Mouse (Mus musculus): Measurements from ENCODE around the gene Frzb.

Frzb gene

GRCm38 (mm10) chr2:80430357-80431053 lies 16.9 kb downstream of the Frzb start:
- DNase-seq (ENCODE audit: low spot score), result no peak

- DNase-seq (ENCODE audit: low spot score), result no peak
Measured at GRCm38 (mm10) chr2:80423116-80423515, 24.3 kb downstream of the Frzb start.

GRCm38 (mm10) chr2:80421990-80422389 lies 25.4 kb downstream of the Frzb start:
- DNase-seq (ENCODE audit: low spot score), result no peak

DNA sequence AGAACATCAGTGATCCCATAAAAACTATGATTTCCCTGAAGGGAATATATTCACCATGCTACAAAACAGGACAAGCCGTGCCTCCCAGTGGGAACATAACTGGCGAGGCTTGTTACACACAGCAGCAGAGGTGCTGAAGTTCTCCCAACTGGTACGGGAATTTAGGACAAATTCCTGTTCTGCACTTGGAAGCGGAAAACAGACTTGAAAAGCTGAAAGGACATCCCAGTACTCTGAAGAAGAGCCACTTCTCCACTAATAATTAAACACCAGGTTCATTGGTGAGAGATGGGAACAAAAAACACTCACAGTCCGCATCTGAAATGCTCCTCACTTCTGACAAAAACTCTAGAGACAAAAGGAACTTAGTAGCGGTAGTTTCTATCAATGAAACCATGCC lies 31.1 kb downstream of the Frzb start:
- no peak for DNase-seq (ENCODE audit: low spot score)

- no peak for DNase-seq (ENCODE audit: low spot score)
Measured at GRCm38 (mm10) chr2:80414387-80414786, 33.0 kb downstream of the Frzb start.

GRCm38 (mm10) chr2:80413124-80413523 lies 34.3 kb downstream of the Frzb start:
- DNase-seq (ENCODE audit: low spot score), result no peak

DNA sequence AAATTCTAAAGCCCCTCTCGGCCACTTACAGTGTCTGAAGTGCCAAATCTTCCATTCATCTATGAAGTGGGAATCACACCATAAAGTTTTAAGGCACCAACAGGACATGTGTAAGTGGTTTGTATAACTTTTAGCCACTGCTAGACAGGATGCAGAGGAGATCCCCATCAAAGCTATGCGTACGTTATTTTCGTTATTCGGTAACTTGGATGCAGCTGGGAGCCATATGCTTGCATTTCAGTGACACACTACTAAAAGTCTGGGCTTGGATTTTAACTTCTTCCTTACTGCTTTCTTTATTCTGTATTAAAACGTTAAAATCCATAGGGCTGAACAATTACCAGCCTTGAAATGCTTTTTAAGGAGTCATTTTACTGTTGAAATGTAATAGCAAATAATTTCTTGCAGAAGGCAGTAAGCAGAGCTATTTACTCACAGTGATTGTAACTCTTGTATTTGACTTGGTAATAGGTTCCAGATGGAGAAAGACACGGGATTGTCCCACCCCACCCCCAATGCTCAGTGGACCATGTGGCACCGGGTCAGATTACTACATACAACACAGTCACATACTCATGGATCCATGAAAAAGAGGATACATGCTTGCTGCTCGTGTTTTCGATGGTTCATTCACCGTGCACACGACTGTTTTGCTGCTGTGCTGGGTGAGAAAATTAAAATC lies 37.4 kb downstream of the Frzb start:
- no peak for DNase-seq (ENCODE audit: low spot score)

- DNase-seq (ENCODE audit: low spot score), result no peak
Measured at GRCm38 (mm10) chr2:80404770-80405169, 42.7 kb downstream of the Frzb start.

DNA sequence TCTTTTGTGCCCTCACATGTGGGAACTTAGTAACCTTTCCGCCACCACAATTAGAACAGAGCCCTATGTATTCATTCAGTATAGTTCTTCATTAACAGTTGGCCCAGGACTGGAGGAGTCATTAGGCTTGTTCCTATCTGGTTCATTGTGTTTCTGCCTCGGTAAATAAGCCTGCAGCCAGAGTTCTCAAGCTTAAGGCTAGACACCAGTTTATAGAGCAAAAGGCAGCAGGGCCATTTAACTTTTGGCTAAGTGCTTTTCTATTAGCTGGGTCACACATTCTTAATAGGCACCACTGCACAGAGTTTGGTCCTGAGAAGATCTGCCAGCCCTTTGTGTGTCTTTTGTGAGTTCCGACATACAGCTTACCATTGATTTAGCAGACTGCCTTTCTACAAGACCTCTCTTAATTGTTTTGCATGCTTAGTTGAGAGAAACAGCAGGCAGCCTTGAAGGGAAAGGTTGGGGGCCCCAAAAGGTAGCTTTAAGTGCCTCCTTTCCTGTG lies 48.8 kb downstream of the Frzb start:
- no peak for DNase-seq (ENCODE audit: low spot score)

GRCm38 (mm10) chr2:80396864-80397263 lies 50.6 kb downstream of the Frzb start:
- DNase-seq (ENCODE audit: low spot score), result no peak

DNA sequence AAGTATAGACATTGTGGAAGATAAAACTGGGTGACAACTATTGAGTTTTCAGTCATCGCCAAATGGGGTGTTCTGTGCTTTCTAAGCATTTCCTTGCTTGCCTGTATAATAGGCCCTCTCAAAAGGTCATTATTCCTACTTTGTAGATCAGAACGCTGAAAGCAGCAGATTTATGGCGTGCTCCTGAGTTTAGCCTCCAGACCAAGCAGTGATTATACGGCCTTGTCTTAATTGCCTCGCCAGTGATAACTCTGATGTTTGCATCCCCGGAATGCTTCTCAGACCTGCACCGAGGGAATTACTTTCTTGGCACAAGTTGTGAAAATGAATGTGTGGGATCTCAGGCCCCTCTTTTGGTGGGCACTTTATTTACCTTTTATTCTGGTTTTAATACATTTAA lies 51.4 kb downstream of the Frzb start:
- no peak for DNase-seq (ENCODE audit: low spot score)

DNA sequence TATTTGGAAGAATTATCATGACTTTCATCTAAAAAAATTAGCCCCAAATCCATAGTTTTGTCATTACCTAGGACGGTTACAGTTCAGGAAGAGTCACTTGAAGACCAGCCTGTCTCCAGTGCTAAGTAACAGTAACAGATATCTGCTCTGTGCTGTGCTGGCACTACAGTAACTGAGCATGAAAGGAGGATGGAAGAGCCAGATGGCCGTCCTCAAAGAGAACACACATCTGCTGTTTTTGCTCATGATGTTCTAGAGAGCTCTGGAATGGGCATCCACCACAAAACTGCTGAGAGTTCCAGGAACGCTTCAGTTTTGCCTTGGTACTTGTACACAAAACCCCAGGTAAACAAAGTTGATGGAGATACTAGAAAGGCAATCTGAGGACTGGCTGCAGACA lies 59.1 kb downstream of the Frzb start:
- DNase-seq (ENCODE audit: low spot score), result no peak

GRCm38 (mm10) chr2:80387668-80388067 lies 59.8 kb downstream of the Frzb start:
- DNase-seq (ENCODE audit: low spot score), result no peak

- no peak for DNase-seq (ENCODE audit: low spot score)
Measured at GRCm38 (mm10) chr2:80386255-80386654, 61.2 kb downstream of the Frzb start.

- no peak for DNase-seq (ENCODE audit: low spot score)
Measured at GRCm38 (mm10) chr2:80384447-80384846, 63.0 kb downstream of the Frzb start.

- DNase-seq (ENCODE audit: low spot score), result no peak
Measured at GRCm38 (mm10) chr2:80379848-80380247, 67.6 kb downstream of the Frzb start.

GRCm38 (mm10) chr2:80374892-80375291 lies 72.5 kb downstream of the Frzb start:
- DNase-seq (ENCODE audit: low spot score), result no peak

- DNase-seq (ENCODE audit: low spot score), result no peak
Measured at GRCm38 (mm10) chr2:80371458-80371857, 76.0 kb downstream of the Frzb start.

Measured in ovary, postnatal 36 days (tissue).